Mouse (Mus musculus): ENCODE data around the gene Jsrp1. TPM values are rescaled to one million over a fixed set of nuclear protein-coding genes. Genes with fewer than 3 reads are reported as not detected.

The Jsrp1 gene
- total RNA-seq, 1 experiment from 2014 or later, result 6.7 TPM

Small RNA genes within 50 kb of the gene (microRNA-seq; reads per million reads assigned to microRNA genes)
- gene Mir1982, result 1.1 to 2.1 reads per million in 2 experiments

Other genes starting within 250 kb of the Jsrp1 start
- 9.6 and 14.8 TPM in 2 replicates for gene Klf16, start 236.2 kb downstream of the Jsrp1 start, total RNA-seq (2021)
- gene Abhd17a, start 223.2 kb downstream of the Jsrp1 start, total RNA-seq (2021), result 87.8 and 100 TPM in 2 replicates
- 64.8 and 68.6 TPM in 2 replicates for gene Scamp4, start 210.6 kb downstream of the Jsrp1 start, total RNA-seq (2021)
- 3.5 and 5.6 TPM in 2 replicates for gene Adat3, start 210.6 kb downstream of the Jsrp1 start, total RNA-seq (2021)
- 2.3 and 3.0 TPM in 2 replicates for gene Gm49322, start 207.5 kb downstream of the Jsrp1 start, total RNA-seq (2021)
- 127 and 157 TPM in 2 replicates for gene Csnk1g2, start 190.7 kb downstream of the Jsrp1 start, total RNA-seq (2021)
- gene Btbd2, start 156.4 kb downstream of the Jsrp1 start, total RNA-seq (2021), result 68.4 and 79.2 TPM in 2 replicates
- 155 and 164 TPM in 2 replicates for gene Mknk2, start 135.4 kb downstream of the Jsrp1 start, total RNA-seq (2021)
- gene Mob3a, start 111.5 kb downstream of the Jsrp1 start, total RNA-seq (2021), result 15.2 and 18.8 TPM in 2 replicates
- 21.6 and 37.1 TPM in 2 replicates for gene Izumo4, start 111.3 kb downstream of the Jsrp1 start, total RNA-seq (2021)
- gene Ap3d1, start 71.2 kb downstream of the Jsrp1 start, total RNA-seq (2021), result 94.4 and 102 TPM in 2 replicates
- gene Dot1l, start 58.3 kb downstream of the Jsrp1 start, total RNA-seq (2021), result 97.3 and 102 TPM in 2 replicates
- 56.7 and 60.1 TPM in 2 replicates for gene Sf3a2, start 15.3 kb downstream of the Jsrp1 start, total RNA-seq (2021)
- gene Plekhj1, start 14.9 kb downstream of the Jsrp1 start, total RNA-seq (2021), result 114 and 132 TPM in 2 replicates
- 0.79 and 0.90 TPM in 2 replicates for gene Amh, start 8.3 kb downstream of the Jsrp1 start, total RNA-seq (2021)
- gene Oaz1, start 13.2 kb upstream of the Jsrp1 start, total RNA-seq (2021), result 742 and 955 TPM in 2 replicates
- 3.5 and 5.1 TPM in 2 replicates for gene Lingo3, start 30.5 kb upstream of the Jsrp1 start, total RNA-seq (2021)
- 42.8 and 49.8 TPM in 2 replicates for gene Lsm7, start 41.7 kb upstream of the Jsrp1 start, total RNA-seq (2021)
- 38.8 and 48.5 TPM in 2 replicates for gene Sppl2b, start 41.8 kb upstream of the Jsrp1 start, total RNA-seq (2021)
- not detected in 2 replicates for gene Tmprss9, start 58.4 kb upstream of the Jsrp1 start, total RNA-seq (2021)
- gene Timm13, start 87.5 kb upstream of the Jsrp1 start, total RNA-seq (2021), result 188 and 208 TPM in 2 replicates
- gene Lmnb2, start 104.7 kb upstream of the Jsrp1 start, total RNA-seq (2021), result 14.4 and 15.2 TPM in 2 replicates
- gene Gadd45b, start 116.6 kb upstream of the Jsrp1 start, total RNA-seq (2021), result 15.3 and 15.4 TPM in 2 replicates
- gene Gng7, start 201.4 kb upstream of the Jsrp1 start, total RNA-seq (2021), result 4.5 and 7.8 TPM in 2 replicates
- 1.9 and 2.9 TPM in 2 replicates for gene Diras1, start 212.2 kb upstream of the Jsrp1 start, total RNA-seq (2021)
- gene Slc39a3, start 223.9 kb upstream of the Jsrp1 start, total RNA-seq (2021), result 45.1 and 80.7 TPM in 2 replicates
- gene Sgta, start 246.7 kb upstream of the Jsrp1 start, total RNA-seq (2021), result 198 and 223 TPM in 2 replicates

Data from adrenal gland, postnatal 25 days (tissue).